Mouse (Mus musculus) adrenal gland, postnatal 4 days (tissue): ENCODE results near the gene Gata2. TPM values are rescaled to one million over a fixed set of nuclear protein-coding genes. Genes with fewer than 3 reads are reported as not detected.
A peak's percentile ranks its signal among the peaks of the same experiment; 100 is the strongest.

Experiments used
- DNase-seq, 2 experiments: peaks; one replicate each; pipeline ENCODE4 v3.0.0; 2021 to 2022; ENCODE audit warnings: low spot score in 2 of 2, mixed read lengths in 2 of 2
- total RNA-seq, 2 experiments: library from RNA; stranded (reverse); gene quantifications; 2 replicates each; pipeline ENCODE4 v1.2.3; 2021

Gata2 gene
- total RNA-seq, 2 experiments from 2014 or later = 55.5 to 62.7 TPM

DNA sequence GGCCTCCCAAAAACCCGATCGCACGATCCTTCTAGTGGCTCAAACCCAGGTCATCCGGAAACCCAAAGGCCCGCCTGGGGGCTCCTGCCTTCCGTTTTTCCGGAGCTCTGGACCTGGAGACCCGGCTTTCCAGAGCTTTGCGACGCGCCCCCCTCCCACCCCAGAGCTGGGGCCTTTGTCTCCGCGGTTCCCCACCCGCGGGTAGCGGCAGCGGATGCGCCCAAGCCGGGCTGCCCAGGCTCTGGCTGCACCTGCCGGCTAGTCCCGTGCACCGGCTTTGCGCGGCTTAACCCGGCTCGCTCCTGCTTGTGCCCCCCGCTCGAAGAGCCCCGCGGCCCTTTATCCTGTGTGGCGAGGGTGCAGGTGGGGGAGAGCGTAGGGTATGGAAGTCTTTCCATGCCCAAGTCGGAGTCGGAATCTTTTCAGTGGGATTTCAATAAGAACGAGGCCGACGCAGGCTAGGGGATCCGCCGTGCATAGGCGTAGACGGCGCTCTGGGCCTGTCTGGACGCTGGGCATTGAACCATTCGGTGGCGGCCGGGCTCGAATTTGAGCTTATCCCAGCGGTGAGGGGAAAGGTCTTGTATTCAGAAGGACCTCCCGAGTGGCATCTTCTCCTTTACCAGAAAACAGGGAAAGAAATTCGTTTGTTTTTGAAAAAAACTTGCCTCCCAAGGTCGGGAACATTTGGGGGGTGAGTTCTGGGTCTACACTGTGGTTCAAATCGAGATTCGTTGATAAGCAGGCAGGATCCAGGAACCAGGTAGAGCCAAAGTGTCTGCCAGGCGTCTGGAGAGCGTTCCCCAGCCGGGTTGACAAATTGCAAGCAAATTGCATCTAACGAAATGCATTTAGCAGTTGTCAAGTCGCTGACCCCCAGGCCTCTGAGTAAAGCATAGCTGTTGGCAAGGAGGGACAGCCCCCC is 624 bp downstream of the Gata2 start:
- no peak for DNase-seq

- DNase-seq = no peak
Measured at GRCm38 (mm10) chr6:88194978-88195325, 1.3 kb downstream of the Gata2 start.

DNA sequence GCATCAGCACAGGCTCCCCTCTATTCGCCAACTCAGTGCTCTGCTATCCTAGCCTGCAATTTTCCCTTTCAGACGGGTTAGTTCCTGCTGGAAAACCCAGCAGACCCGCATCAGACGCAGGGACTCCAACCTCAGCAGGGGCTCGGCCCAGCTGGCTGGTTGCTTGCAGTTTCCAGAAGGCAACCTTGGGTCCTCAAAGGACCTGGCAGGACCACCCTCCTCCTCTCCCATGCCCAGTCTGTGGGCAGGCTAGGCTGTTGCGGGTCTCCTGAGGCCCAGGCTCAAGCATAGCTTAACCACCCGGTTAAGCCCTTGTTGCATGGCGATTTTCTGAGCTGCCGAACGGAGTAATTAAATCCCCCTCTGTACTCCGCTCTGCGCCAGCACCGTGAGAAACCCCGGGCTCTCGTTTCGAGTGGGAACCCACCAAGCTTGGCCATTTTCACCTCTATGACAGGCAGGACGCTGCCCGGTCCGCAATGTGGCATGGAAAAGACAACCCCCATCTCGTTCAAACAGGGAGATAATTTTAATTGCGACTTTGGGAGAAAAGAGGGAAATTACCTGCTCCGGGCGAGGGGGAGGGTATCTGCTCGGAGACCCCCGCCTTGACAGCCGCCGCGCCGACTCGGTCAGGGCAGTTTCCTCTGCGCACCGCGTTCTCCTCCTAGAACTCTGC is 2.5 kb downstream of the Gata2 start:
- no peak for DNase-seq

- DNase-seq = no peak
Measured at GRCm38 (mm10) chr6:88196733-88197312, 3.1 kb downstream of the Gata2 start.

GRCm38 (mm10) chr6:88197313-88198069 is 3.8 kb downstream of the Gata2 start:
- DNase-seq = no peak

DNA sequence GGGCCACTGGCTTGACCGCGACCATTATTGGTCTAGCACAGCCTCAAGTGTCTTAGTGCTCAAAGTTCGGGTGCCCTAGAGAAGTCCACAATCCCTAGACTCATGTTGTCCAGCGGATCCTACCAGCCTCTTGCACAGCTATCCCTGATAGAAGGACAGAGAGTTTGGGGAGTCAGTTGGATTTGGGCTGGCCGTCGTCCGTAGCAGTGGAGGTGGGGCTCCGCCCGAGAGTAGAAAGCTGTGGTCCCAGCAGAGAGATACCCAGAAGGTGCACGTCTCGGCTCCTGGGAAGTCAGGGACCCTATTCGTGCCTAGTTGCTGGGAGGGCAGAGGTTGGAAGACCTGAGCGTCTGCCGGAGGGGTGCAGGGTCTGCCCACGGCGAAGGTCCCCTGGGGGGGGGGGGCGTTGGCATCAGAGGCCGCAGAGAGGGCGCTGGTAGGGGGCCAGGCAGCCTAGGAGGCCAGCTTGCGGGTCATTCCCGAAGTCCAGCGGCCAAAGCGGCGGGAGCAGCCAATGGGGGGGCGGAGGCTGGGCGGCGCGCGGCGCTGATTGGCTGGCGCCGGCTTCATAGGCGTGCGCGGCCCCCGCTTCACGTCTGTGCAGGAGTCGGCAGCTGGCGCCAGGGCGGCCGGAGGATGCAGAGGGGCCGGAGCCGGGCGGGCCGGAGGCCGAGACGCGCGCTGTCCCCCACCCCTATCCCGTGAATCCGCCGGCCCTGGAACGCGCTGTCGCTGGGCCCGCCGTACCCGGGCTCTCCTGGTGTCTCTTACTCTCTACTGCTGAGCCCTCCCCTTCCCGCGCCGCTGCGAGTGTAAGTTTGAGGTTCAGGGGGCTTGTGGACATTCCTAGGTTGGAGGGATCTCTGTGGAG is 4.6 kb downstream of the Gata2 start:
- peak; percentile 63 to 66 for DNase-seq

DNA sequence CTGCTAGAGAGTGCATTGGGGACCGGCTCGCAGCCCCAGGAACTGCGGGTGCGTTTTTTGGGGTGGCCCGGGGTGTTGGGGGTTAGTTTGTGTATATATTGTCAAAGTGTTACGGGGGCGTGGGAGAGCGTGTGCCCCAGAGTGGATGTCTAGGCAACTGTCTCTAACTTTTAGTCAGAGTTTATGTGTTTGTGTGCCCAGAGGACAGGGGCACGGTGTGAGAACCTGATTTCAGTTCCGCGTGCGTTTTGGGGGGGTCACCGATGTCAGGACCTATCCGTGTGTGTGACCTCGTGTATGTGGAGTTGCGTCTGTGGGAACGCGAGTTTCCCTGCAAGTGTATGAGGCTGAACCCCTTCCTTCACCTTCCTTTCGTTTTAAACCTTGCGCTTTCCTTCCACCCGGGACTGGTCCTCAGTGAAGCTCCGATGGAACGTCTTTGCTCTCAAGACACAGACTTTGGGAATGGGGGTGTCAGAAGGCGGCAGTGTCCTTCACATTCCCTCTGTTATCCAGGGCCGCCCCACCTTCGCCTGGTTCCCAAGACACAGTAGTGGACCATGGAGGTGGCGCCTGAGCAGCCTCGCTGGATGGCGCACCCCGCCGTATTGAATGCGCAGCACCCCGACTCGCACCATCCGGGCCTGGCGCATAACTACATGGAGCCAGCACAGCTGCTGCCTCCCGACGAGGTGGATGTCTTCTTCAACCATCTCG is 5.5 kb downstream of the Gata2 start:
- DNase-seq = no peak

DNA sequence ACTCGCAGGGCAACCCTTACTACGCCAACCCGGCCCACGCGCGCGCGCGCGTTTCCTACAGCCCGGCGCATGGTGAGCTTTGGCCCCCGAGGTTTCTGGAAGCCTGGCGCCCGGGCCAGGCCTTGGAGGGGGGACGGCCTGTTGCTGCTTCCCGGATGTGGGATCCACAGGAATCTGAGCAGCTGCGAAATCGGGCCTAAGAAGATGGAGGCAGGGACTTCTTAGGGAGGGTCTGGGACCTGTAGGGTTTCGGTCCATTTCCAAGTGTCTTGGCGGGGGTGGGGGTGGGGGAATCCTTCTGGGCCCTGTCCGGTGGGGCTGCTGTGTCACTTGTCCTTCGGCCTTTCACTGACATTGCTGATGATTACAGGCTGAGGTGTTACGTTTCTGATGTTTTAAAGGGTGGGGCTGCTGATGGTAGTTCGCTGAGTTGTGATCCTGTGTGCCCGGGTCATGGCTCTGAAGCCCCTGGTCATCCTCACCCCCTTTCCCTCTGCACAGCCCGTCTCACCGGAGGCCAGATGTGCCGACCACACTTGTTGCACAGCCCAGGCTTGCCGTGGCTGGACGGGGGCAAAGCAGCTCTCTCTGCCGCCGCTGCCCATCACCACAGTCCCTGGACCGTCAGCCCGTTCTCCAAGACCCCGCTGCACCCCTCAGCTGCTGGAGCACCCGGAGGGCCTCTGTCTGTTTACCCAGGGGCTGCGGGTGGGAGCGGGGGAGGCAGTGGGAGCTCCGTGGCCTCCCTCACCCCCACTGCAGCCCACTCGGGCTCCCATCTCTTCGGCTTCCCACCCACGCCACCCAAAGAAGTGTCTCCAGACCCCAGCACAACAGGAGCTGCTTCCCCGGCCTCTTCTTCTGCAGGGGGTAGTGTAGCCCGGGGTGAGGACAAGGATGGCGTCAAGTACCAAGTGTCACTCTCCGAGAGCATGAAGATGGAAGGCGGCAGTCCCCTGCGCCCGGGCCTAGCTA is 6.3 kb downstream of the Gata2 start:
- DNase-seq = no peak

GRCm38 (mm10) chr6:88200693-88201609 is 7.3 kb downstream of the Gata2 start:
- DNase-seq = no peak

DNA sequence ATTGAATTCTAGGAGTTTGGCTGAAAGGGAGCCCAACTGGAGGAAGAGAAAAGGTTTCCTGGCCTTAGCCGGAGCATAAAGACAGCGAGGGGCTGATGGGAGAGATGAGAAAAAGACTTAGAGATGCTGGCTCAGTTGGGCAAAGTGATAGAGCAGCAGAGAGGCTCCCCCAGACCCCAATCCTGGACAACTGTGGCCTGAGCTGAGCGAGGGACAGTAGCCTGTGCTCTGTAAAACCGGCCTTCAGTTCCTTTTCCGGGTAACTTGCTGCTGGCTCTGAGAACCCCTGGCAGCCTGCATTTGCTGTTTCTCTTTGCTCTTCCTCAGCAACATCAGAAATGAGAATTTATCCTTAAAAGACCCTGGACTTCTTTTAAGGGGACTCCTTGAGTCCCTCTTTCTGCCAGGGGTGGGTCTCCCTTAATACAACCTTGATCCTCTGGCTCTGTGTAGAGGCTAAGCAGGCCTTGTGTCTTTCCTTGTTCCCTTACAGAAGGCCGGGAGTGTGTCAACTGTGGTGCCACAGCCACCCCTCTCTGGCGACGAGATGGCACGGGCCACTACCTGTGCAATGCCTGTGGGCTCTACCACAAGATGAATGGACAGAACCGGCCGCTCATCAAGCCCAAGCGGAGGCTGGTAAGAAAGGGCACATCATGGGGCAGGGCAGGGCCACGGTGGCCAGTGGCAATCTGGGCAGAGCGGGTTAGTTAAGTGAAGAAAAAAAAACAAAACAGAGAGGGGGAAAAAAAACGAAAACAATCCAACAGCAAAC is 8.4 kb downstream of the Gata2 start:
- no peak for DNase-seq

DNA sequence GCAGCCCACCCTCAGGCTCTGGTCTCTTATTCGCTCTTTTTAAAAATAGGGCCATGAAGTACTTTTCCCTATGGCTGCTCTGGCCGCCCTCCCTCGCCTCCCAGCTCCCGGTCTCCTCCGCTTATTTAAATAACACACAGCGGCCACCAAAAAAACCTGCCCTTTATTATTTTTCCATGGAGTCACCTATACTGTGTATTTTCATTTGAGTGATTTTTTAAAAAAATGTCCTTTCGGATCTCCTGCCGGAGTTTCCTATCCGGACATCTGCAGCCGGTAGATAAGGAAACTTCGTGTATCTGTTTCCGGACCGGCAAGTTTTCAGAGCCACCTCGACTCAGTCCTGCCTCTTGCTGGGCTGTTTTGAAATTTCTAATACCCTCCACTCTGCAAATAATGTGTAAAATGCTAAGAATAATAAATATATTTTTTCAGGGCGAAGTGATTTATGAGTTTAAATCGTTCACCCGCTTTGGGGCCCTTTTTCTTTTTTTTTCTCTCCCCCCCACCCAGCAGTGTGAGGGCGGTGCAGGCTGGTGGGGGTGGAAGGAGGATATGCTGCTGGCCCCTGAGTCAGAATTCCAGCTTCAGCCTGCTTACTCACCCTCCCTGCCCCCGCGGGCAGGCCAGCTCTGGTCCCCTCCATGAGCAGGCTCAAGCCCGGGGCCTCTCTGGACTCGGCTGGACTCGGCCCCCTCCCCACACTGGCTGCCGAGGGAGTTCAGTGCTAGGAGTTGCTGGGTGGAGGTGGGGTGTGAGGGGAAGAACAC is 9.4 kb downstream of the Gata2 start:
- no peak for DNase-seq

GRCm38 (mm10) chr6:88203791-88204405 is 10.2 kb downstream of the Gata2 start:
- DNase-seq = no peak

DNA sequence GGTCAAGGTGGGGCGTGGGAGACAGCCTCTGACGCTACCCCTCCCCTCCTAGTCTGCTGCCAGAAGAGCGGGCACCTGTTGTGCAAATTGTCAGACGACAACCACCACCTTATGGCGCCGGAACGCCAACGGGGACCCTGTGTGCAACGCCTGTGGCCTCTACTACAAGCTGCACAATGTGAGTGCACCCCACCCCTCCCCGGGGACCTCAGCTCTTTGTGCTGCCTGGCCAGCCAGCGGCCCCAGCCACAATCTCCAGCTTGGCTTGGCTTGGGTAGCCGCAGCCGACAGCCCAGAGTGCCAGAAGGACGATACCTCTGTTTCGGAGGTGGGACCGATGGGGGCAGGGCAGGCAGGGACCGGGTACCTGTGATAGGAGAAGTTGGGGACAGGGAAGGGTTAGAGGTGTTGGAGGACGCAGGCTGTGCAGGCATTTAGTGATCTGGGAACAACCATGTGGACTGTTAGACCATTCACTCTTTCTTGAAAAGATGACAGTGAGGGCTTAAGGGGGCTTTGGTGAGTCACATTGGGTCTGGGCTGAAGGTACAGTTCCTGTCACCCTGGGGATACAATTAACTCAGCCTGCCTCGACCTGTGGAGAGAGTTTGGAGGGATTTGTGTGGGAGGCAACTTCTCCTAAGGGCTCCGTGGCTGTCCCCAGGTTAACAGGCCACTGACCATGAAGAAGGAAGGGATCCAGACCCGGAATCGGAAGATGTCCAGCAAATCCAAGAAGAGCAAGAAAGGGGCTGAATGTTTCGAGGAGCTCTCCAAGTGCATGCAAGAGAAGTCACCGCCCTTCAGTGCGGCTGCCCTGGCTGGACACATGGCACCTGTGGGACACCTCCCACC is 11.1 kb downstream of the Gata2 start:
- DNase-seq = no peak

GRCm38 (mm10) chr6:88205386-88205700 is 11.7 kb downstream of the Gata2 start:
- no peak for DNase-seq

DNA sequence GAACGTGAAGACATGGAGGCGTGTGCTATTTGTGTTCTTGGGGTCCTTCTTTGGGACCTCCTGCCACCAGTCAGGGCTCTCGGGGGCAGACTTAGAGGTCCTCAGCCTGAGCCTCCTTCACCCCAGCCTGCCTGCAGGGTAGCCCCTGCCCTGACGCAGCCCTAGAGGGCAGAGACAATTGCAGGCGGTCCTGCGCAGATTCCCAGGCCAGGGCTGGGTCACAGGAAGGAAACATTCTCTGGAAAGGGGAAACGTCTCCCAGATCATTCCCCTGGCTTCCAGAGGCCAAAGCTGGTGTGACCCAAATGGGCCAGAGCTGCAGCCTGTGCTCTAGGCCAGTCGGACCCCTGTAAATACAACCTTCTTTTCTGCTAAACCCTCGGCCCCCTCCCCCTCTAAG is 12.2 kb downstream of the Gata2 start:
- DNase-seq = no peak
